In genomic region chr7:102480821-102481220, GRCm38 (mm10) we compare ENCODE assay signal across 21 mouse cellular contexts. TPM values are rescaled to one million over a fixed set of nuclear protein-coding genes. Genes with fewer than 3 reads are reported as not detected.
"Had no signal": no experiment of that assay in that cellular context is flagged by ENCODE, and none has a peak within 500 bp of the region (broad histone marks: within the 10 kb centered on the region; RNA-seq: fewer than 3 reads in every experiment).

No protein-coding gene starts in this region.

- H3K27me3 ChIP-seq: limb, embryonic 15.5 days; liver, embryonic 12.5 days; midbrain, embryonic 12.5 days; neural tube, embryonic 13.5 days had no signal

- H3K9me3 ChIP-seq: limb, embryonic 15.5 days; liver, embryonic 12.5 days; midbrain, embryonic 12.5 days; neural tube, embryonic 13.5 days had no signal

- DNase-seq: kidney, adult 8-10 months; kidney, postnatal 25 days; layer of hippocampus, adult 9-11 months; layer of hippocampus, postnatal 36 days; retina, postnatal 1 day; right cerebral cortex, postnatal 4 days; spleen, adult 18-20 months; thymus, postnatal 4 days had no signal

- H3K4me1 ChIP-seq: limb, embryonic 15.5 days; midbrain, embryonic 12.5 days; neural tube, embryonic 13.5 days had no signal

- ATAC-seq: intestine, embryonic 16.5 days; liver, embryonic 12.5 days; midbrain, embryonic 16.5 days had no signal

- H3K27ac ChIP-seq: limb, embryonic 15.5 days; liver, embryonic 12.5 days; midbrain, embryonic 12.5 days; neural tube, embryonic 13.5 days had no signal

- H3K4me2 ChIP-seq: limb, embryonic 15.5 days; liver, embryonic 12.5 days; midbrain, embryonic 12.5 days; neural tube, embryonic 13.5 days had no signal

- H3K4me3 ChIP-seq: limb, embryonic 15.5 days; liver, embryonic 12.5 days; midbrain, embryonic 12.5 days; neural tube, embryonic 13.5 days had no signal

- H3K36me3 ChIP-seq: limb, embryonic 15.5 days; neural tube, embryonic 13.5 days had no signal

- H3K9ac ChIP-seq: limb, embryonic 15.5 days; liver, embryonic 12.5 days; midbrain, embryonic 12.5 days; neural tube, embryonic 13.5 days had no signal

RNA-seq across cellular contexts. Expression of gene Olfr543, which starts 0.7 kb away (rescaled TPM):
- total RNA-seq: layer of hippocampus, postnatal 36 days; left cerebral cortex, adult 8-10 months; left cerebral cortex, postnatal 25 days had no signal

RNA-seq across cellular contexts. Expression of gene Olfr544, which starts 7.3 kb away (rescaled TPM):
- total RNA-seq: layer of hippocampus, postnatal 36 days; left cerebral cortex, adult 8-10 months; left cerebral cortex, postnatal 25 days had no signal
- polyA plus RNA-seq: intestine, embryonic 16.5 days; kidney, embryonic 16.5 days; neural tube, embryonic 13.5 days; stomach, embryonic 14.5 days had no signal

RNA-seq across cellular contexts. Expression of gene Olfr545, which starts 18.6 kb away (rescaled TPM):
- total RNA-seq: layer of hippocampus, postnatal 36 days; left cerebral cortex, adult 8-10 months; left cerebral cortex, postnatal 25 days; megakaryocyte-erythroid progenitor cell, adult 5-6 weeks had no signal
- polyA plus RNA-seq: intestine, embryonic 16.5 days; kidney, embryonic 16.5 days; liver, embryonic 12.5 days; liver, embryonic 16.5 days had no signal

RNA-seq across cellular contexts. Expression of gene Olfr547, which starts 53.7 kb away (rescaled TPM):
- total RNA-seq: layer of hippocampus, postnatal 36 days; left cerebral cortex, adult 8-10 months; left cerebral cortex, postnatal 25 days; megakaryocyte-erythroid progenitor cell, adult 5-6 weeks had no signal
- polyA plus RNA-seq: intestine, embryonic 16.5 days; kidney, embryonic 16.5 days; limb, embryonic 11.5 days; limb, embryonic 15.5 days; liver, embryonic 12.5 days; liver, embryonic 16.5 days; midbrain, embryonic 12.5 days; midbrain, embryonic 16.5 days; neural tube, embryonic 13.5 days; stomach, embryonic 14.5 days had no signal
